Mouse (Mus musculus) stomach, embryonic 16.5 days (tissue): ENCODE results near the gene Btbd19. TPM values are rescaled to one million over a fixed set of nuclear protein-coding genes. Genes with fewer than 3 reads are reported as not detected.

Experiments
- ATAC-seq: fragments of 200-750 bp; cut with Nextera tagmentation; 2 replicates; pipeline ENCODE4 v1.8.0; 2017; ENCODE audit warnings: moderate number of reproducible peaks, moderate TSS enrichment; ENCODE audit not compliant: insufficient read depth, low FRiP score
- H3K27ac ChIP-seq: fragments of 300-500 bp; sonication (generic); 2 replicates; pipeline ENCODE4 v1.5.1; 2014; ENCODE audit warnings: low read length
- H3K27me3 ChIP-seq: fragments of 300-500 bp; sonication (generic); 2 replicates; pipeline ENCODE4 v1.6.1; 2014; ENCODE audit warnings: low read length, control low read depth, mixed read lengths; ENCODE audit not compliant: control insufficient read depth, insufficient read depth
- H3K36me3 ChIP-seq: fragments of 300-500 bp; sonication (generic); 2 replicates; pipeline ENCODE4 v1.6.1; 2014; ENCODE audit warnings: low read length; ENCODE audit not compliant: control insufficient read depth, insufficient read depth
- H3K4me1 ChIP-seq: fragments of 300-500 bp; sonication (generic); 2 replicates; pipeline ENCODE4 v1.6.1; 2014; ENCODE audit warnings: low read length, control low read depth, mixed read lengths; ENCODE audit not compliant: control insufficient read depth, insufficient read depth
- H3K4me2 ChIP-seq: fragments of 300-500 bp; sonication (generic); 2 replicates; pipeline ENCODE4 v1.6.1; 2014; ENCODE audit warnings: low read depth, low read length, mixed read lengths
- H3K4me3 ChIP-seq: fragments of 300-500 bp; sonication (generic); replicated peaks from 2 replicates; pipeline ENCODE4 v1.5.1; 2014; ENCODE audit warnings: mild to moderate bottlenecking, low read length
- H3K9ac ChIP-seq: fragments of 300-500 bp; sonication (generic); 2 replicates; pipeline ENCODE4 v1.6.1; 2014; ENCODE audit warnings: low read length
- H3K9me3 ChIP-seq: fragments of 300-500 bp; sonication (generic); replicated peaks from 2 replicates; pipeline ENCODE4 v1.6.1; 2016; ENCODE audit warnings: low read length, control low read depth; ENCODE audit not compliant: control insufficient read depth
- WGBS: fragments of 180-500 bp; shearing (Covaris S2); extraction: QIAGEN DNeasy Blood & Tissue Kit; methylation state at CpG from one replicate; pipeline ENCODE4 v1.1.7; 2014; 5-methylcytosine and 5-hydroxymethylcytosine counted together
- polyA plus RNA-seq: library from polyadenylated mRNA; unstranded; fragments of >200 nt; fragmentation: Nextera tagmentation; extraction: Ambion mirVana; gene quantifications from 2 replicates; pipeline ENCODE4 v1.2.1, GENCODE M21; 2015

Btbd19 gene
- polyA plus RNA-seq, 1 experiment from 2014 or later = 6.6 TPM

- H3K4me3 ChIP-seq = no peak overlapping the region
- no peak overlapping the region for H3K27ac ChIP-seq
- 0 out of 2 replicates have a peak, but pooled peaks cover 4% of the 10 kb centered on the region for H3K27me3 ChIP-seq
- ATAC-seq = no peak
- H3K36me3 ChIP-seq = peaks cover 7% of the 10 kb centered on the region; the same call in 1 of the 2 replicates
- H3K4me1 ChIP-seq = peaks cover 21% of the 10 kb centered on the region
- WGBS = 78% methylated on average over 6 of the region's 6 CpGs
- H3K9me3 ChIP-seq = no peaks in the 10 kb centered on the region
- H3K9ac ChIP-seq = no peak overlapping the region
- no peak overlapping the region for H3K4me2 ChIP-seq
Observed at GRCm38 (mm10) chr4:117130790-117131189, 5.3 kb upstream of the Btbd19 start.

GRCm38 (mm10) chr4:117127991-117128686 lies 2.6 kb upstream of the Btbd19 start:
- Histone ChIP-seq H3K9me3 (no peaks in the 10 kb centered on the region), H3K4me1 (peaks cover 27% of the 10 kb centered on the region), H3K36me3 (peaks cover 7% of the 10 kb centered on the region; the same call in 1 of the 2 replicates), H3K9ac (no peak overlapping the region), H3K4me3 (no peak overlapping the region), H3K4me2 (no peak overlapping the region), H3K27ac (no peak overlapping the region), H3K27me3 (0 out of 2 replicates have a peak, but pooled peaks cover 4% of the 10 kb centered on the region)
- WGBS = 88% methylated on average over 33 of the region's 33 CpGs
- ATAC-seq = no peak

GRCm38 (mm10) chr4:117126675-117127290 lies 1.3 kb upstream of the Btbd19 start, which contains the start of gene Tctex1d4:
Gene Tctex1d4 (plus strand): TSS chr4:117126794.
- H3K27me3 ChIP-seq = 0 out of 2 replicates have a peak, but pooled peaks cover under 1% of the 10 kb centered on the region
- ATAC-seq = no peak
- no peaks in the 10 kb centered on the region for H3K9me3 ChIP-seq
- H3K4me2 ChIP-seq = peak within 1 kb of the TSS; percentile 39; the same call in 1 of the 2 replicates
- peak within 1 kb of the TSS; percentile 94 for H3K27ac ChIP-seq
- H3K4me3 ChIP-seq = no peak within 1 kb of the TSS
- peak within 1 kb of the TSS; percentile 72 for H3K9ac ChIP-seq
- peaks cover 7% of the 10 kb centered on the region; the same call in 1 of the 2 replicates for H3K36me3 ChIP-seq
- WGBS = 75% methylated on average over 9 of the region's 9 CpGs
- peaks cover 25% of the 10 kb centered on the region for H3K4me1 ChIP-seq

GRCm38 (mm10) chr4:117125910-117126674 lies 567 bp upstream of the Btbd19 start:
- WGBS = 37% methylated on average over 15 of the region's 15 CpGs
- peaks cover 31% of the 10 kb centered on the region for H3K4me1 ChIP-seq
- H3K4me2 ChIP-seq = peak overlapping the region; percentile 39; the same call in 1 of the 2 replicates
- peaks cover 7% of the 10 kb centered on the region; the same call in 1 of the 2 replicates for H3K36me3 ChIP-seq
- ATAC-seq = peak; percentile 78; the same call in 1 of the 2 replicates
- no peaks in the 10 kb centered on the region for H3K9me3 ChIP-seq
- H3K27ac ChIP-seq = peak overlapping the region; percentile 94
- no peak overlapping the region for H3K4me3 ChIP-seq
- H3K9ac ChIP-seq = peak overlapping the region; percentile 72
- H3K27me3 ChIP-seq = no peaks in the 10 kb centered on the region

GRCm38 (mm10) chr4:117124518-117125347 lies 792 bp downstream of the Btbd19 start:
- Histone ChIP-seq H3K4me3 (no peak overlapping the region), H3K9ac (peak overlapping the region; percentile 72), H3K36me3 (peaks cover 7% of the 10 kb centered on the region; the same call in 1 of the 2 replicates), H3K9me3 (no peaks in the 10 kb centered on the region), H3K27ac (peak overlapping the region; percentile 94), H3K27me3 (no peaks in the 10 kb centered on the region), H3K4me2 (peak overlapping the region; percentile 39), H3K4me1 (peaks cover 35% of the 10 kb centered on the region)
- 50% methylated on average over 14 of the region's 14 CpGs for WGBS
- ATAC-seq = no peak

GRCm38 (mm10) chr4:117124218-117124517 lies 1.4 kb downstream of the Btbd19 start:
- Histone ChIP-seq H3K27ac (peak overlapping the region; percentile 94), H3K9ac (peak overlapping the region; percentile 72; the same call in 1 of the 2 replicates), H3K36me3 (peaks cover 7% of the 10 kb centered on the region; the same call in 1 of the 2 replicates), H3K9me3 (no peaks in the 10 kb centered on the region), H3K4me3 (no peak overlapping the region), H3K27me3 (no peaks in the 10 kb centered on the region), H3K4me1 (peaks cover 37% of the 10 kb centered on the region), H3K4me2 (0 out of 2 replicates have a peak overlapping the region, but pooled peaks have one; percentile 39)
- no peak for ATAC-seq
- 69% methylated on average over 3 of the region's 3 CpGs for WGBS

- no peak overlapping the region for H3K9ac ChIP-seq
- no peaks in the 10 kb centered on the region for H3K27me3 ChIP-seq
- ATAC-seq = no peak
- H3K36me3 ChIP-seq = peaks cover 5% of the 10 kb centered on the region; the same call in 1 of the 2 replicates
- H3K4me1 ChIP-seq = peaks cover 37% of the 10 kb centered on the region
- no peaks in the 10 kb centered on the region for H3K9me3 ChIP-seq
- 72% methylated on average over 7 of the region's 9 CpGs for WGBS
- no peak overlapping the region for H3K4me3 ChIP-seq
- no peak overlapping the region for H3K27ac ChIP-seq
- H3K4me2 ChIP-seq = no peak overlapping the region
Observed at GRCm38 (mm10) chr4:117123546-117124217, 1.8 kb downstream of the Btbd19 start.

- 75% methylated on average over 4 of the region's 4 CpGs for WGBS
- no peaks in the 10 kb centered on the region for H3K27me3 ChIP-seq
- H3K9me3 ChIP-seq = no peaks in the 10 kb centered on the region
- H3K9ac ChIP-seq = no peak overlapping the region
- no peak overlapping the region for H3K4me3 ChIP-seq
- no peak overlapping the region for H3K4me2 ChIP-seq
- ATAC-seq = no peak
- no peaks in the 10 kb centered on the region for H3K36me3 ChIP-seq
- H3K4me1 ChIP-seq = peaks cover 37% of the 10 kb centered on the region
- H3K27ac ChIP-seq = peak overlapping the region; percentile 31; the same call in 1 of the 2 replicates
Observed at GRCm38 (mm10) chr4:117122209-117122608, 3.3 kb downstream of the Btbd19 start.
